Mouse (Mus musculus) large intestine, adult 2 months (tissue): ENCODE measurements at regions not wholly inside any gene's neighbourhood (a gene's known extent, or its start where the extent isn't known, plus 50 kb on each side); places are given as distances from the start of the nearest gene placed in this dataset.
A peak's percentile ranks its signal among the peaks of the same experiment; 100 is the strongest.

Source experiments
- DNase-seq: peaks from one replicate; pipeline ENCODE4 v3.0.0-alpha.2; 2012; ENCODE audit warnings: low read depth, low spot score
- WGBS: fragments of 180-500 bp; shearing (Covaris S2); methylation state at CpG from one replicate; pipeline ENCODE4 v1.1.7; 2018; 5-methylcytosine and 5-hydroxymethylcytosine counted together

GRCm38 (mm10) chr5:4697346-4698095, 60.3 kb downstream of the Fzd1 start:
- no peak for DNase-seq
- 79% methylated on average over 4 of the region's 4 CpGs for WGBS

- no peak for DNase-seq
Measured at GRCm38 (mm10) chr5:4696701-4697100, 61.1 kb downstream of the Fzd1 start.

GRCm38 (mm10) chr5:4689130-4689529, 68.7 kb downstream of the Fzd1 start:
- no peak for DNase-seq
- WGBS, result 33% methylated on average over 2 of the region's 2 CpGs

- no peak for DNase-seq
- WGBS, result 84% methylated on average over 2 of the region's 2 CpGs
Measured at GRCm38 (mm10) chr5:4675316-4675715, 82.5 kb downstream of the Fzd1 start.

GRCm38 (mm10) chr5:4666381-4666780, 91.5 kb downstream of the Fzd1 start:
- WGBS, result 88% methylated on average over 12 of the region's 12 CpGs
- DNase-seq, result no peak

- WGBS, result 79% methylated on average over 9 of the region's 9 CpGs
- no peak for DNase-seq
Measured at GRCm38 (mm10) chr5:4665978-4666377, 91.9 kb downstream of the Fzd1 start.

GRCm38 (mm10) chr5:4664918-4665317, 92.9 kb downstream of the Fzd1 start:
- no peak for DNase-seq
- 73% methylated on average over 4 of the region's 4 CpGs for WGBS

GRCm38 (mm10) chr5:4664488-4664887, 93.3 kb downstream of the Fzd1 start:
- no peak for DNase-seq
- 83% methylated on average over 10 of the region's 10 CpGs for WGBS

GRCm38 (mm10) chr5:4662198-4662585, 95.6 kb downstream of the Fzd1 start:
- 53% methylated on average over 6 of the region's 6 CpGs for WGBS
- no peak for DNase-seq

GRCm38 (mm10) chr5:4661420-4662197, 96.2 kb downstream of the Fzd1 start:
- peak; percentile 13 for DNase-seq
- WGBS, result 23% methylated on average over 12 of the region's 12 CpGs

GRCm38 (mm10) chr5:4657982-4658381, 99.9 kb downstream of the Fzd1 start:
- DNase-seq, result no peak
- 30% methylated on average over 1 of the region's 1 CpGs for WGBS

- no peak for DNase-seq
Measured at GRCm38 (mm10) chr5:4654186-4654585, 103.6 kb downstream of the Fzd1 start.

GRCm38 (mm10) chr5:4651167-4651955, 106.5 kb downstream of the Fzd1 start:
- DNase-seq, result no peak
- WGBS, result 87% methylated on average over 6 of the region's 6 CpGs

GRCm38 (mm10) chr5:4650709-4651108, 107.1 kb downstream of the Fzd1 start:
- 83% methylated on average over 3 of the region's 3 CpGs for WGBS
- no peak for DNase-seq

GRCm38 (mm10) chr5:4649858-4650556, 107.8 kb downstream of the Fzd1 start:
- WGBS, result 16% methylated on average over 6 of the region's 6 CpGs

GRCm38 (mm10) chr5:4641041-4641440, 116.8 kb downstream of the Fzd1 start:
- no peak for DNase-seq

More at GRCm38 (mm10) chr5:4649858-4650556, 107.8 kb downstream of the Fzd1 start:
- no peak for DNase-seq

- no peak for DNase-seq
- WGBS, result 54% methylated on average over 3 of the region's 3 CpGs
Measured at GRCm38 (mm10) chr5:4633763-4634162, 124.1 kb downstream of the Fzd1 start.

- 85% methylated on average over 6 of the region's 6 CpGs for WGBS
- no peak for DNase-seq
Measured at GRCm38 (mm10) chr5:4625206-4625605, 132.6 kb downstream of the Fzd1 start.

GRCm38 (mm10) chr5:4623625-4624024, 134.2 kb downstream of the Fzd1 start:
- no peak for DNase-seq
- 59% methylated on average over 4 of the region's 4 CpGs for WGBS
